Mouse (Mus musculus) fibroblast of lung, adult 2 months (primary cell): Measurements from ENCODE around the gene Adm.
A peak's percentile ranks its signal among the peaks of the same experiment; 100 is the strongest.
"Not testable (repeated sequence)": the region's sequence is repeated elsewhere in the genome, so short reads cannot be mapped to it uniquely, and the experiment has no call there.

ENCODE experiments used
- DNase-seq: peaks from one replicate; pipeline ENCODE4 v3.0.0-alpha.2; 2011; ENCODE audit warnings: low read depth

Adm gene

DNA sequence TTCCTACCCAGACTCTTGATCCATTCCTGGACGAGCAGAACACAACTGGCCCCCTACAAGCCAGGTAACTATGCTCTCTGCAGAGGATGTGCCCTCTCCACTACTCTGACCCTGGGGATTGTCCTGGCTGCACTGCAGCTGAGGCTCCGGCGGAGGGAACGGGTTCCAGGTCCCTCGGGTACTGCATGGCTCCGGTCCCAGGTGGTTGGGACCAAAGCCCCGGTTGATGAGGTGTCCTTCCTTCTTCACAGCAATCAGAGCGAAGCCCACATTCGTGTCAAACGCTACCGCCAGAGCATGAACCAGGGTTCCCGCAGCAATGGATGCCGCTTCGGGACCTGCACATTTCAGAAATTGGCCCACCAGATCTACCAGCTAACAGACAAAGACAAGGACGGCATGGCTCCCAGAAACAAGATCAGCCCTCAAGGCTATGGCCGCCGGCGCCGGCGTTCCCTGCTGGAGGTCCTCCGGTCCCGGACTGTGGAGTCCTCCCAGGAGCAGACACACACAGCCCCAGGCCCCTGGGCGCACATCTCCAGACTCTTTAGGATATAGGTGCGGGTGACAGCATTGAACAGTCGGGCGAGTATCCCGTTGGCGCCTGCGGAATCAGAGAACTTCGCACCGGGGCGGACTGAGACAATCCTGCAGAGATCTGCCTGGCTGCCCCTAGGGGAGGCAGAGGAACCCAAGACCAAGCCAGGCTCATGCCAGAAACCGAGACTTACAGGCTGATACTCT, 1.3 kb downstream of the Adm start:
- DNase-seq, result no peak

DNA sequence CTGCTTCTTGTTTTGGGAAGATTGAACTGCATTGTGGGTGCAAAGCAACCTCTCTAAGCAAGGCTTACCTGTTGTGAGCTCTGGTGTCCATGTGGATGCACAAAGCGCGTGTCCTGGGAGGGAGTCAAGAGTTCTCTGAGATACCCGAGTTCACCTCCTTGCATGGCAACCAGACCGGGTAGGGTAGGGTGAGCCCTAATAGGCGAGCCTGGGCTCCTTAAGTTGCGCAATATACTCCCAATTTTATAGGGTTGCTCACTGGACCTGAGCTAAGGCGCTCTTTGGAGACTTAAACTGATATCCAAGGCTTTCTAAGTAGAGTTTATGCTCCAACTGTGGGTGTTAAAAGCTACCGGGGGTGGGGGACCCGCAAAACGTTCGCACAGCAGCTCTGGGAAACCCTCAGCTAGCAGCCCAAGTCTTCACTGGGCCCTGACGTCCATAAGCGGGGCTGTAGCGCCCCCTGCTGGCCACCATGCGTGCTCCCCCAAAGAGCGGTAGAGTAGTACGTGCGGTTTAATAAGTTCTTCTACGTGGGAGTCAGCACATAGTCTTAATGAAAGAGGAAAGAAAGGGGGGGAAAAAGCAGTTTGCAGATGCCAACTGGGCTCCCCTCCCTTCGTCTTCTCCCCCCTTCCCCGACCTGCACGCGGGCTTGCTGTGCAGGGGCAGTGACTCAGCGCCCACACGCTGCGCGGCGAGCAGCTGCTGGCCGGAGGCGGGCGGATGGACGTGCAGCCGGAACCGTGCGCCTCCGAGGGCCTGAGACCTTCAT, 2.6 kb downstream of the Adm start:
- peak; percentile 87 for DNase-seq

DNA sequence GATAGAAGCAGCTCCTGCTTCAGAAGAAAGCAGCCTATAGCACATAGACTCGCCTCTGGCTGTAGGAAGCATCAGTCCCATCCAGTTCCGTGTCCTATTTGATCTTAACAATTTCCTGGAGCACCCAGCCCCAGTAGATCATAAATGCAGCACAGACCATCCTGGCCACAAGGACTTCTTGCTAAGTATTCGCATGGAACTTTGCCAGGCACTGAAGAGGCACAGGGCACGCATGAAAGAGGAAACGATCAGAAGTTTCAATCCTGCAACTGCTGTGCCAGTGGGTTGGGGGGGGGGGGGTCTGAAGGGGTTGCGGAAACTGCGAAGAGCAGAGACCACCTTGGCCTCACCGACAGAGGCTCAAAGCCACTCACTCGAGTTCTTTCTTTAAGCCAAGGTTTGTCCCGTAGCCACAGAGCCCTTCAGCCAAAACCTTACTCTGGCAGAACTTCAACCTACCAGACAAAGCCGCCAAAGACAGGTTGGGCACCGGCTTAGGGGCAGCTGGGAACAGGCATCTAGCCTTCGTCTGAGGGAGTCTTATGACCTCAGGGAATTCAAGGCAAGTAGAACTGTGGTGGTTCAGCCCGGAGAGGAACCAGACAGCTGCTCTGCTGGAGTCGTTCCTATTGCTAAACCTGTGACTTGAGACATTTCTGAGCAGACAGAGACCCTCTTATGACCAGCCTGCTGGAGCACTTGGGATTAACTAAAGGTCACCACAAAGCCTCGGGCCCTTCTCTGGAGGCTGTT, 3.9 kb downstream of the Adm start:
- peak; percentile 88 for DNase-seq

- DNase-seq, result no peak
These were observed 8.5 kb downstream of the Adm start for GRCm38 (mm10) chr7:110635929-110636328.

- no peak for DNase-seq
These were observed 9.1 kb downstream of the Adm start for GRCm38 (mm10) chr7:110636559-110636958.

DNA sequence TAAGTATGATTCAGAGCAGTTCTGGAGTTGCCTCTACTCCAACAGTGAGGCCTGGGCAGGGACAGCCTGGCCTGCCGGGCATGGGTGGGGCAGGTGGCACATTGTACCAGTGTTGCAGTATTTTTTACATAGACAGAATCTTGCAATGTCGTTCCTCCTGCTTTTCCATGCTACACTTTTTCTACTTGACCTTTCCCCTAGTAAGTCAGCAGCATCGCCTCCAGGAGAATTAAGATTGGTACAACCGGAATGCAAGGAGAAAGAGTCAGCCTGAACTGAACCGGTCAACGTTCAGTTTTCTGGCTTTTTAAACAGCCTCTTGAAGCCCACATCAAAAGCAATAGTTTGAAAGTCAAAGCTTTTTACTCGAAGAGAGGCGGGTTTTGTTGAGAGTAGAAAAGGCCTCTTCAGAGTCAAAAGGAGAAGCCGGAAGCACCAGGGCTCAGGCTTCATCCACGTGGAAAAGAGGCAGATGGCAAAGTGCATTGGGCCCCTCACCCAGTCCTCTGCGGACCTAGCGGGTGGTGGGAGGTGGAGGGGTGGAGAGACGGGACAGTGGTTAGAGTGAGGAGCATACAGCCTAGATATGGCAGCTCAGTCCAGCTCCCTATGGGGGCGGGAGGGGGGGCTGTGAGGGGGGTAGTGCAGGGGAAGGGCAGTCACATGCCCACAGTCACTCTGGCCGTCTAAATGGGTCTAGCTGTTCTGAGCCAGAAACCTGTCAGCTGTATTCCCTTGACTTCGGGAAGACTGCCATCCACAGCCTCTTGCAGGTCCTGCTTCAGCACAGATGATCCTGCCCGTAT, 11.0 kb downstream of the Adm start:
- DNase-seq, result no peak

GRCm38 (mm10) chr7:110639291-110639915, 11.9 kb downstream of the Adm start:
- no peak for DNase-seq

- DNase-seq, result not testable (repeated sequence)
These were observed 12.5 kb downstream of the Adm start for GRCm38 (mm10) chr7:110639958-110640357.

DNA sequence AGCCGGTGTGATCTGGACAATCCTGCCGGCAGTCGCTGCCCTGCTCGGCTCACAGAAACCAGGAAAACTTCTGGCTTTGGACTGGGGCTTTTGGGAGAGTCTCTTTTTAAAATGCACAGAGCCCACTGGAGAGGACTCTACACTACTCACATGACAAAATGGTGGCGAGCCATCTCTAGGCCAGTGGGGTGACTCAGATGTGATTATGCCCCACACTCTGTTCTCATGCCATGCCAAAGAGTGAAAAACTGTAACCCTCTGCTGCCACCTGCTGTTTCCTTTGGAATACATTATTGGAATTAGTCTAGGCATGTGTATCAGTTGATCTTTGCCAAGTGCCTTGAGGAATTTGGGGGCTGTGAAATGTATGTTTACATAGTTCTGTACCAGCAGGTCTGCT, 17.9 kb downstream of the Adm start:
- peak; percentile 69 for DNase-seq

DNA sequence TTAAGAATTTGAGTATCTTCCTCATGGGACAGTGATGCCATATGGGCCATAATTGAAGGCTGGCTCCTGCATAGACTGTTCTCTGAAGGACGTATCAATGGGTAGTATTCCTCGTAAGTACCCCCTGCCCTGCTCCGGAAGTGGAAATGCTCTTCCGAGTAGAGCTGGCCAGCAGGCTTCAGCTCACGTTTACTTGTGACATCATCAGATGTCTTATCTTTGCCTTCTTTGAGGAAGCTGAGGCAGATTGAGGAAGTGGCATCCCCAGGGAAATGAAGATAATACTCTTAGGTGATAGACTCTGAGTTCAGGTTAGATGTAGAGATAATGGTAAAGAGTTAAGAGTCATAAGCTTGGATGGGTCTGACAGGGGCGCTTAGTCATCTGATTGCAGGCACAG, 18.4 kb downstream of the Adm start:
- DNase-seq, result no peak

GRCm38 (mm10) chr7:110646611-110647407, 19.3 kb downstream of the Adm start:
- no peak for DNase-seq

DNA sequence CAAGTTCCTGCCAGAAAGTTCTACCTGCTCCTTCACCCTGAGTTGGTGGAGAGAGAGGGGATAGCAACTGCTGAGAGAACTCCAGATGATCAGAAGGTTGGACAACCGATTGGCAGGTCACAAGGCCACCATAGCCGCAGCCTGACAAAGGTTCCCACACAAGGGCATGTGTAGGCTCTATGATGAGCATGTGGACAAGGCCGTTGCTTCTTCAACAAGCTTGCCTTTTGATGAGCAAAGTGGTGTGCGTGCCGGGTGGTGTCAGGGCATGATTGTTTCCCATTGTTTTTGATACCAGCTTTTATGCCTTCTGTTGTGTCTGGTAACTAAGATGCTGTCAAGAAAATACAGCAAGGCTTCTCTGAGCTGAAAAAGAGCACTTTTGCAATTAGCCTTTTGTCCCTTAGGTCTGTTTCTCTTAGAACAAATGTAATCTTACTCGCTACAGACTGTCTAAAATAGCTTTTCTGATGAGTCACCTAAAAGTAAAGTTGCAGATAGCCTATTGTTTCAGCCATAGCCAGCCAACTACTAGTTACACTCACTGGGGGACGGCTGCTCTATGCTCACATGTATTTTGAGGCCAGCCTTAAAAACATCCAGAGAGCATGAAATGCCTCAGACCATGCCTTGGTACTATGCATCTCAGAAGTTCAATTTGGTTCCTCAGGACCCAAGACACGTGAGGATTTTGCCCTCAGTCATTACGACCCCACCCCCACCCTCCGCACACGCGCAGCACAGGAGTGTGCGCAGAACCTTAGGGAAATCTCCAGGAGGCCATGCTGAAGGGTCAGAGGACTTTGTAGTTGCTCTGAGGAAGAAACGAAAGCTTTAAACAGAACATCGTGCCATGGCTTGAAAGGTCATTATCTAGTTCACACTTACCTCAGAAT, 20.3 kb downstream of the Adm start:
- DNase-seq, result no peak

- no peak for DNase-seq
These were observed 21.1 kb downstream of the Adm start for GRCm38 (mm10) chr7:110648455-110649085.

- no peak for DNase-seq
These were observed 21.9 kb downstream of the Adm start for GRCm38 (mm10) chr7:110649133-110649987.

- no peak for DNase-seq
These were observed 23.0 kb downstream of the Adm start for GRCm38 (mm10) chr7:110650491-110650890.

GRCm38 (mm10) chr7:110651091-110651490, 23.6 kb downstream of the Adm start:
- no peak for DNase-seq

- peak; percentile 67 for DNase-seq
These were observed 27.8 kb downstream of the Adm start for GRCm38 (mm10) chr7:110655230-110655629.

GRCm38 (mm10) chr7:110655966-110656365, 28.5 kb downstream of the Adm start:
- DNase-seq, result no peak
